Mouse (Mus musculus) CH12.LX (cell line): Measurements from ENCODE around the gene Zpr1. TPM values are rescaled to one million over a fixed set of nuclear protein-coding genes. Genes with fewer than 3 reads are reported as not detected.
"Not testable (repeated sequence)": the region's sequence is repeated elsewhere in the genome, so short reads cannot be mapped to it uniquely, and the experiment has no call there.

ENCODE experiments used
- DNase-seq: peaks from one replicate; pipeline ENCODE4 v3.0.0-alpha.2; 2013; ENCODE audit errors: extremely low read depth
- H3K27ac ChIP-seq: 2 replicates; pipeline ENCODE4 v1.5.1; 2012; ENCODE audit warnings: low read depth, mild to moderate bottlenecking, control low read depth, moderate library complexity; ENCODE audit not compliant: insufficient read depth
- H3K27me3 ChIP-seq: replicated peaks from 2 replicates; pipeline ENCODE3; 2012; ENCODE audit warnings: inconsistent platforms
- H3K36me3 ChIP-seq, 2 experiments: replicated peaks in 1 of 2; 2 replicates each; pipeline versions ENCODE3 to v1.6.1; 2012; ENCODE audit warnings: inconsistent platforms in 1 of 2, low read length in 1 of 2, mild to moderate bottlenecking in 1 of 2, mixed read lengths in 1 of 2, moderate library complexity in 1 of 2; ENCODE audit not compliant: control insufficient read depth in 1 of 2, insufficient read depth in 1 of 2
- H3K4me1 ChIP-seq, 2 experiments: 2 replicates each; pipeline ENCODE4 v1.6.1; 2012; ENCODE audit warnings: inconsistent platforms in 1 of 2, moderate library complexity in 1 of 2; ENCODE audit not compliant: insufficient read depth in 2 of 2, control insufficient read depth in 1 of 2
- H3K4me2 ChIP-seq: 2 replicates; pipeline ENCODE4 v1.6.1; 2012; ENCODE audit warnings: low read depth, mild to moderate bottlenecking, control low read depth; ENCODE audit not compliant: poor library complexity, insufficient read depth, severe bottlenecking
- H3K4me3 ChIP-seq, 3 experiments: fragments of 150-350 bp in 1 of 3; sonication (generic) in 1 of 3; replicated peaks in 1 of 3; 2 replicates each; pipeline versions ENCODE3 to v1.5.1; 2011 to 2012; ENCODE audit warnings: low read depth in 2 of 3, low read length in 2 of 3, mild to moderate bottlenecking in 2 of 3, moderate library complexity in 2 of 3, control low read depth in 1 of 3, improper control_type of control experiment in 1 of 3, inconsistent platforms in 1 of 3, mixed read lengths in 1 of 3; ENCODE audit not compliant: poor library complexity in 1 of 3
- H3K79me2 ChIP-seq: replicated peaks from 2 replicates; pipeline ENCODE4 v1.6.1; 2012; ENCODE audit warnings: mild to moderate bottlenecking, moderate library complexity; ENCODE audit not compliant: control insufficient read depth, poor library complexity, insufficient read depth, severe bottlenecking; ENCODE audit errors: extremely low read depth
- H3K9ac ChIP-seq: 2 replicates; pipeline ENCODE4 v1.6.1; 2012; ENCODE audit warnings: low read depth, mild to moderate bottlenecking, control low read depth, moderate library complexity; ENCODE audit not compliant: insufficient read depth
- H3K9me3 ChIP-seq: replicated peaks from 2 replicates; pipeline ENCODE3; 2012; ENCODE audit warnings: low read length, inconsistent platforms, mixed read lengths
- BHLHE40 ChIP-seq: IDR thresholded peaks from 2 replicates; pipeline ENCODE4 v1.6.1; 2011; ENCODE audit warnings: mild to moderate bottlenecking, low read depth, low read length, improper control_type of control experiment
- CHD1 ChIP-seq: IDR thresholded peaks from 2 replicates; pipeline ENCODE4 v1.6.1; 2012; ENCODE audit warnings: low read depth, low read length, improper control_type of control experiment, inconsistent platforms
- CTCF ChIP-seq, 2 experiments: IDR thresholded peaks in 1 of 2; conservative IDR thresholded peaks in 1 of 2; 2 replicates each; pipeline ENCODE4 v1.5.1; 2011 to 2012; ENCODE audit warnings: low read depth in 2 of 2, low read length in 2 of 2, improper control_type of control experiment in 1 of 2, inconsistent platforms in 1 of 2, mild to moderate bottlenecking in 1 of 2, moderate library complexity in 1 of 2
- MAFK ChIP-seq: IDR thresholded peaks from 2 replicates; pipeline ENCODE4 v1.6.1; 2011; ENCODE audit warnings: low read length, improper control_type of control experiment; ENCODE audit not compliant: insufficient replicate concordance
- MAX ChIP-seq: IDR thresholded peaks from 2 replicates; pipeline ENCODE4 v1.6.1; 2011; ENCODE audit warnings: low read length, improper control_type of control experiment
- MAZ ChIP-seq: IDR thresholded peaks from 2 replicates; pipeline ENCODE4 v1.6.1; 2012; ENCODE audit warnings: low read depth, mild to moderate bottlenecking, inconsistent platforms, low read length, improper control_type of control experiment, moderate library complexity
- MXI1 ChIP-seq: IDR thresholded peaks from 2 replicates; pipeline ENCODE4 v1.6.1; 2011; ENCODE audit warnings: mild to moderate bottlenecking, low read depth, low read length, improper control_type of control experiment
- PAX5 ChIP-seq: IDR thresholded peaks from 2 replicates; pipeline ENCODE4 v1.6.1; 2012; ENCODE audit warnings: low read length, inconsistent platforms, mixed read lengths
- RCOR1 ChIP-seq: conservative IDR thresholded peaks from 2 replicates; pipeline ENCODE4 v1.6.1; 2012; ENCODE audit warnings: low read depth, mild to moderate bottlenecking, inconsistent platforms, low read length, improper control_type of control experiment
- SIN3A ChIP-seq: IDR thresholded peaks from 2 replicates; pipeline ENCODE4 v1.6.1; 2012; ENCODE audit warnings: low read length, improper control_type of control experiment, inconsistent platforms
- SMC3 ChIP-seq: IDR thresholded peaks from 2 replicates; pipeline ENCODE4 v1.6.1; 2011; ENCODE audit warnings: low read depth, low read length, improper control_type of control experiment
- TCF12 ChIP-seq: IDR thresholded peaks from 2 replicates; pipeline ENCODE4 v1.6.1; 2014; ENCODE audit warnings: low read depth, mild to moderate bottlenecking, inconsistent platforms, low read length, improper control_type of control experiment
- UBTF ChIP-seq: IDR thresholded peaks from 2 replicates; pipeline ENCODE4 v1.6.1; 2012; ENCODE audit warnings: low read depth, mild to moderate bottlenecking, inconsistent platforms, low read length, improper control_type of control experiment, moderate library complexity
- USF1 ChIP-seq: IDR thresholded peaks from 2 replicates; pipeline ENCODE4 v1.6.1; 2014; ENCODE audit warnings: low read depth, mild to moderate bottlenecking, inconsistent platforms, low read length, improper control_type of control experiment
- USF2 ChIP-seq: conservative IDR thresholded peaks from 2 replicates; pipeline ENCODE4 v1.6.1; 2011; ENCODE audit warnings: low read depth, low read length, improper control_type of control experiment
- dilution Hi-C: fragments of 300-500 bp; cut with MboI; formaldehyde crosslinking; loops from 2 replicates; pipeline ENCODE4 v1.14.3; 2020; ENCODE audit warnings: low sequenced_read_pairs; ENCODE audit not compliant: extremely low pct_unique_long_range_greater_than_20kb, extremely low pct_ligation_motif_present
- in situ Hi-C: fragments of 300-500 bp; cut with MboI; formaldehyde crosslinking; loops from 3 replicates; pipeline ENCODE4 v1.14.3; 2019; ENCODE audit warnings: low sequenced_read_pairs, low pct_ligation_motif_present, low pct_unique_long_range_greater_than_20kb, mixed read lengths
- polyA plus RNA-seq: library from polyadenylated mRNA; unstranded; fragments of >175 nt; gene quantifications from 2 replicates; pipeline ENCODE4 v1.2.1, GENCODE M21; 2012; ENCODE audit warnings: low read depth; ENCODE audit not compliant: insufficient read length
- total RNA-seq, 2 experiments: library from RNA; depleted of rRNA; stranded (reverse); fragments of 300-350 nt in 1 of 2; fragments of >200 nt in 1 of 2; gene quantifications; 2 replicates each; pipeline ENCODE4 v1.2.3; 2012 to 2014

Gene Zpr1
- total and polyA plus RNA-seq, 3 experiments, result 46.0 to 108 (median 66.8) TPM

GRCm38 (mm10) chr9:46316909-46317308 is 44.0 kb downstream of the Zpr1 start:
- DNase-seq, result no peak
- no peaks in the 10 kb centered on the region; a peak in 1 of 4 replicates for H3K4me1 ChIP-seq
- no peak overlapping the region for H3K4me2 ChIP-seq
- no peaks in the 10 kb centered on the region for H3K36me3 ChIP-seq
- dilution Hi-C loops (no loop called here), in situ Hi-C loops (no loop called here)
- peaks cover 15% of the 10 kb centered on the region for H3K9me3 ChIP-seq
- H3K79me2 ChIP-seq, result no peaks in the 10 kb centered on the region
- no peak overlapping the region for H3K4me3 ChIP-seq
- no peak for TF ChIP-seq TCF12
- TF ChIP-seq SMC3, result no peak
- TF ChIP-seq, all 38 proteins: peak for 0
- no peak overlapping the region for H3K9ac ChIP-seq
- no peak overlapping the region for H3K27ac ChIP-seq
- peaks cover 59% of the 10 kb centered on the region for H3K27me3 ChIP-seq

GRCm38 (mm10) chr9:46317957-46318356 is 45.1 kb downstream of the Zpr1 start:
- DNase-seq, result no peak
- peaks cover 15% of the 10 kb centered on the region for H3K9me3 ChIP-seq
- H3K4me3 ChIP-seq, result no peak overlapping the region
- H3K4me1 ChIP-seq, result no peaks in the 10 kb centered on the region; a peak in 1 of 4 replicates
- peak in 1 of 2 experiments; percentile 42; a peak in 2 of 4 replicates for TF ChIP-seq CTCF (conservative IDR thresholded peaks at IDR 0.05 in 1 of 2, IDR thresholded peaks at IDR 0.05 in 1 of 2; ENCODE audit: low read depth in 2 of 2, low read length in 2 of 2)
- no peak for TF ChIP-seq RCOR1
- TF ChIP-seq, all 38 proteins: peak for 1
- Histone ChIP-seq H3K79me2 (no peaks in the 10 kb centered on the region), H3K27me3 (peaks cover 65% of the 10 kb centered on the region), H3K36me3 (no peaks in the 10 kb centered on the region), H3K4me2 (no peak overlapping the region), H3K27ac (no peak overlapping the region), H3K9ac (no peak overlapping the region)
- dilution Hi-C loops (no loop called here), in situ Hi-C loops (no loop called here)

GRCm38 (mm10) chr9:46319886-46320285 is 47.0 kb downstream of the Zpr1 start, which contains the start of gene 4931429L15Rik:
TSS of gene 4931429L15Rik (minus strand) at chr9:46319986.
- H3K4me1 ChIP-seq, H3K4me2 ChIP-seq, dilution Hi-C loops, H3K4me3 ChIP-seq, H3K9ac ChIP-seq, DNase-seq, H3K79me2 ChIP-seq, H3K27ac ChIP-seq, in situ Hi-C loops, H3K36me3 ChIP-seq: not testable (repeated sequence)
- H3K27me3 ChIP-seq, result peaks cover 68% of the 10 kb centered on the region
- H3K9me3 ChIP-seq, result peaks cover 15% of the 10 kb centered on the region

- Histone ChIP-seq H3K9me3 (peaks cover 15% of the 10 kb centered on the region), H3K36me3 (no peaks in the 10 kb centered on the region), H3K4me3 (no peak overlapping the region), H3K79me2 (no peaks in the 10 kb centered on the region), H3K4me2 (no peak overlapping the region), H3K27ac (no peak overlapping the region), H3K27me3 (peaks cover 68% of the 10 kb centered on the region)
- in situ Hi-C loops, result no loop called here
- TF ChIP-seq USF2, result no peak
- no peak for TF ChIP-seq MAX
- no peak for TF ChIP-seq RCOR1
- TF ChIP-seq MAFK, result no peak
- TF ChIP-seq MAZ, result no peak
- TF ChIP-seq BHLHE40, result no peak
- no peak for TF ChIP-seq SIN3A
- no peak for TF ChIP-seq MXI1
- TF ChIP-seq CHD1, result no peak
- no peak for TF ChIP-seq UBTF
- TF ChIP-seq USF1, result no peak
- TF ChIP-seq PAX5, result no peak
- TF ChIP-seq, all 38 proteins: peak for 0
- no peak for DNase-seq
- Histone ChIP-seq H3K9ac (no peak overlapping the region), H3K4me1 (no peaks in the 10 kb centered on the region)
- dilution Hi-C loops, result no loop called here
Measured at GRCm38 (mm10) chr9:46320461-46320860, 47.6 kb downstream of the Zpr1 start.
